Mouse (Mus musculus): ENCODE data around the gene Ncaph. TPM values are rescaled to one million over a fixed set of nuclear protein-coding genes. Genes with fewer than 3 reads are reported as not detected.
"Not testable (repeated sequence)": the region's sequence is repeated elsewhere in the genome, so short reads cannot be mapped to it uniquely, and the experiment has no call there.

Gene Ncaph
- 73.3 and 75.2 TPM in 2 replicates for polyA plus RNA-seq (2016; fragmentation: Nextera tagmentation; extraction: Ambion mirVana)

GRCm38 (mm10) chr2:127133621-127134461 lies at the start of gene Ncaph:
Gene Ncaph (minus strand): TSS chr2:127133954.
- no peaks in the 10 kb centered on the region for H3K9me3 ChIP-seq (replicated peaks)
- peak within 1 kb of the TSS; percentile 78 for H3K4me2 ChIP-seq
- 1% methylated on average over 57 of the region's 57 CpGs for WGBS (ENCODE audit: insufficient replicate concordance)
- peak within 1 kb of the TSS; percentile 89 for H3K4me3 ChIP-seq
- H3K9ac ChIP-seq = peak within 1 kb of the TSS; percentile 88
- H3K4me1 ChIP-seq = peaks cover 78% of the 10 kb centered on the region
- peak; percentile 93 for ATAC-seq
- no peaks in the 10 kb centered on the region for H3K27me3 ChIP-seq (replicated peaks)
- H3K36me3 ChIP-seq = peaks cover 32% of the 10 kb centered on the region
- H3K27ac ChIP-seq = peak within 1 kb of the TSS; percentile 97

- peak; percentile 100 for ATAC-seq
Observed at GRCm38 (mm10) chr2:127182598-127183381, 49.0 kb upstream of the Ncaph start.

GRCm38 (mm10) chr2:127166261-127166660 lies 32.5 kb upstream of the Ncaph start:
- not testable (repeated sequence) for H3K9me3 ChIP-seq (replicated peaks); H3K4me3 ChIP-seq; H3K36me3 ChIP-seq; H3K4me1 ChIP-seq; H3K27ac ChIP-seq; H3K4me2 ChIP-seq; ATAC-seq; H3K9ac ChIP-seq
- 12% methylated on average over 1 of the region's 1 CpGs for WGBS (ENCODE audit: insufficient replicate concordance)
- peaks cover 19% of the 10 kb centered on the region; the same call in 1 of the 2 replicates for H3K27me3 ChIP-seq (replicated peaks)

More at GRCm38 (mm10) chr2:127182598-127183381, 49.0 kb upstream of the Ncaph start:
- peak overlapping the region; percentile 83 for H3K27ac ChIP-seq
- peaks cover 8% of the 10 kb centered on the region for H3K27me3 ChIP-seq (replicated peaks)
- H3K9ac ChIP-seq = peak overlapping the region; percentile 81
- peaks cover 8% of the 10 kb centered on the region for H3K4me1 ChIP-seq
- H3K4me2 ChIP-seq = peak overlapping the region; percentile 75
- no peaks in the 10 kb centered on the region for H3K9me3 ChIP-seq (replicated peaks)
- no peaks in the 10 kb centered on the region for H3K36me3 ChIP-seq
- 5% methylated on average over 17 of the region's 17 CpGs for WGBS (ENCODE audit: insufficient replicate concordance)
- H3K4me3 ChIP-seq = peak overlapping the region; percentile 66

- peaks cover 19% of the 10 kb centered on the region; the same call in 1 of the 2 replicates for H3K27me3 ChIP-seq (replicated peaks)
- H3K9ac ChIP-seq = no peak overlapping the region
- no peak overlapping the region for H3K4me2 ChIP-seq
- no peaks in the 10 kb centered on the region for H3K36me3 ChIP-seq
- WGBS (ENCODE audit: insufficient replicate concordance) = 36% methylated on average over 4 of the region's 4 CpGs
- no peaks in the 10 kb centered on the region for H3K9me3 ChIP-seq (replicated peaks)
- H3K27ac ChIP-seq = no peak overlapping the region
- H3K4me3 ChIP-seq = no peak overlapping the region
- no peak for ATAC-seq
- H3K4me1 ChIP-seq = no peaks in the 10 kb centered on the region
Observed at GRCm38 (mm10) chr2:127165675-127166074, 31.9 kb upstream of the Ncaph start.

GRCm38 (mm10) chr2:127145699-127146098 lies 11.9 kb upstream of the Ncaph start:
- Histone ChIP-seq H3K27me3 (replicated peaks) (no peaks in the 10 kb centered on the region), H3K4me1 (peaks cover 55% of the 10 kb centered on the region), H3K4me3 (no peak overlapping the region), H3K36me3 (peaks cover 13% of the 10 kb centered on the region), H3K9me3 (replicated peaks) (0 out of 2 replicates have a peak, but pooled peaks cover 4% of the 10 kb centered on the region), H3K4me2 (peak overlapping the region; percentile 42), H3K27ac (peak overlapping the region; percentile 72), H3K9ac (peak overlapping the region; percentile 48; the same call in 1 of the 2 replicates)
- ATAC-seq = peak; percentile 46
- 27% methylated on average over 3 of the region's 3 CpGs for WGBS (ENCODE audit: insufficient replicate concordance)

- 4% methylated on average over 31 of the region's 31 CpGs for WGBS (ENCODE audit: insufficient replicate concordance)
- H3K4me1 ChIP-seq = peaks cover 68% of the 10 kb centered on the region
- H3K27ac ChIP-seq = peak within 1 kb of the TSS; percentile 76
- H3K9ac ChIP-seq = peak within 1 kb of the TSS; percentile 85
- H3K9me3 ChIP-seq (replicated peaks) = no peaks in the 10 kb centered on the region
- no peaks in the 10 kb centered on the region for H3K27me3 ChIP-seq (replicated peaks)
- H3K4me3 ChIP-seq = peak within 1 kb of the TSS; percentile 75
- ATAC-seq = peak; percentile 99
- H3K4me2 ChIP-seq = peak within 1 kb of the TSS; percentile 96
- peaks cover 36% of the 10 kb centered on the region for H3K36me3 ChIP-seq
Observed at GRCm38 (mm10) chr2:127143158-127144063, 9.7 kb upstream of the Ncaph start, which contains the start of gene Itpripl1. Gene Itpripl1 (minus strand): TSS chr2:127143442.

GRCm38 (mm10) chr2:127142577-127143157 lies 8.9 kb upstream of the Ncaph start:
- 8% methylated on average over 6 of the region's 6 CpGs for WGBS (ENCODE audit: insufficient replicate concordance)
- peaks cover 75% of the 10 kb centered on the region for H3K4me1 ChIP-seq
- H3K4me2 ChIP-seq = peak overlapping the region; percentile 96
- H3K4me3 ChIP-seq = peak overlapping the region; percentile 75
- H3K9me3 ChIP-seq (replicated peaks) = no peaks in the 10 kb centered on the region
- H3K9ac ChIP-seq = peak overlapping the region; percentile 85
- peaks cover 42% of the 10 kb centered on the region for H3K36me3 ChIP-seq
- no peaks in the 10 kb centered on the region for H3K27me3 ChIP-seq (replicated peaks)
- no peak for ATAC-seq
- peak overlapping the region; percentile 76 for H3K27ac ChIP-seq

GRCm38 (mm10) chr2:127142031-127142430 lies 8.3 kb upstream of the Ncaph start:
- peak; percentile 22; the same call in 1 of the 2 replicates for ATAC-seq

GRCm38 (mm10) chr2:127140011-127140410 lies 6.3 kb upstream of the Ncaph start:
- no peak for ATAC-seq
- H3K4me1 ChIP-seq = peaks cover 76% of the 10 kb centered on the region
- no peaks in the 10 kb centered on the region for H3K9me3 ChIP-seq (replicated peaks)
- H3K36me3 ChIP-seq = peaks cover 42% of the 10 kb centered on the region
- H3K27ac ChIP-seq = no peak overlapping the region
- 91% methylated on average over 7 of the region's 7 CpGs for WGBS (ENCODE audit: insufficient replicate concordance)
- H3K27me3 ChIP-seq (replicated peaks) = no peaks in the 10 kb centered on the region
- H3K9ac ChIP-seq = no peak overlapping the region
- no peak overlapping the region for H3K4me3 ChIP-seq
- no peak overlapping the region for H3K4me2 ChIP-seq

More at GRCm38 (mm10) chr2:127142031-127142430, 8.3 kb upstream of the Ncaph start:
- Histone ChIP-seq H3K9ac (peak overlapping the region; percentile 85), H3K4me1 (peaks cover 81% of the 10 kb centered on the region), H3K27me3 (replicated peaks) (no peaks in the 10 kb centered on the region), H3K4me2 (peak overlapping the region; percentile 96), H3K4me3 (peak overlapping the region; percentile 75), H3K27ac (peak overlapping the region; percentile 76), H3K9me3 (replicated peaks) (no peaks in the 10 kb centered on the region), H3K36me3 (peaks cover 42% of the 10 kb centered on the region)
- 70% methylated on average over 10 of the region's 10 CpGs for WGBS (ENCODE audit: insufficient replicate concordance)

GRCm38 (mm10) chr2:127139605-127140004 lies 5.9 kb upstream of the Ncaph start:
- H3K4me3 ChIP-seq = no peak overlapping the region
- WGBS (ENCODE audit: insufficient replicate concordance) = 89% methylated on average over 1 of the region's 1 CpGs
- no peak overlapping the region for H3K9ac ChIP-seq
- H3K4me2 ChIP-seq = no peak overlapping the region
- no peaks in the 10 kb centered on the region for H3K9me3 ChIP-seq (replicated peaks)
- no peaks in the 10 kb centered on the region for H3K27me3 ChIP-seq (replicated peaks)
- no peak for ATAC-seq
- peaks cover 75% of the 10 kb centered on the region for H3K4me1 ChIP-seq
- H3K27ac ChIP-seq = no peak overlapping the region
- H3K36me3 ChIP-seq = peaks cover 42% of the 10 kb centered on the region

GRCm38 (mm10) chr2:127139094-127139493 lies 5.3 kb upstream of the Ncaph start:
- ATAC-seq = no peak
- Histone ChIP-seq H3K27ac (no peak overlapping the region), H3K4me3 (no peak overlapping the region), H3K9me3 (replicated peaks) (no peaks in the 10 kb centered on the region), H3K36me3 (peaks cover 42% of the 10 kb centered on the region), H3K4me2 (no peak overlapping the region), H3K27me3 (replicated peaks) (no peaks in the 10 kb centered on the region), H3K4me1 (peaks cover 75% of the 10 kb centered on the region), H3K9ac (no peak overlapping the region)
- WGBS (ENCODE audit: insufficient replicate concordance) = 87% methylated on average over 8 of the region's 8 CpGs

Measured in liver, embryonic 12.5 days (tissue).